Mouse (Mus musculus): ENCODE data around the gene Slc35e4. TPM values are rescaled to one million over a fixed set of nuclear protein-coding genes. Genes with fewer than 3 reads are reported as not detected.
"Not testable (repeated sequence)": the region's sequence is repeated elsewhere in the genome, so short reads cannot be mapped to it uniquely, and the experiment has no call there.

Slc35e4 gene
- 10.3 TPM in 2 replicates for polyA plus RNA-seq (2015; fragmentation: Nextera tagmentation; extraction: Ambion mirVana)

GRCm38 (mm10) chr11:3914109-3914840 is at the start of gene Slc35e4:
Gene Slc35e4 (minus strand): TSS chr11:3914664.
- Histone ChIP-seq H3K4me3 (replicated peaks) (peak within 1 kb of the TSS; percentile 64), H3K4me2 (replicated peaks) (peak within 1 kb of the TSS; percentile 89), H3K9me3 (no peaks in the 10 kb centered on the region), H3K9ac (replicated peaks) (peak within 1 kb of the TSS; percentile 75), H3K4me1 (replicated peaks) (peaks cover 39% of the 10 kb centered on the region), H3K36me3 (no peaks in the 10 kb centered on the region), H3K27ac (peak within 1 kb of the TSS; percentile 65), H3K27me3 (peaks cover 8% of the 10 kb centered on the region; the same call in 1 of the 2 replicates)
- WGBS = under 1% methylated on average over 28 of the region's 28 CpGs
- peak; percentile 62 for ATAC-seq

- Histone ChIP-seq H3K27me3 (no peaks in the 10 kb centered on the region), H3K9ac (replicated peaks) (peak within 1 kb of the TSS; percentile 83), H3K27ac (peak within 1 kb of the TSS; percentile 56; the same call in 1 of the 2 replicates), H3K4me3 (replicated peaks) (peak within 1 kb of the TSS; percentile 94), H3K4me2 (replicated peaks) (peak within 1 kb of the TSS; percentile 91), H3K36me3 (peaks cover 9% of the 10 kb centered on the region), H3K9me3 (no peaks in the 10 kb centered on the region), H3K4me1 (replicated peaks) (peaks cover 22% of the 10 kb centered on the region)
- peak; percentile 98 for ATAC-seq
- WGBS = under 1% methylated on average over 31 of the region's 31 CpGs
Measured at GRCm38 (mm10) chr11:3963610-3964415, 49.3 kb upstream of the Slc35e4 start, which contains the start of gene Pes1. Gene Pes1 (plus strand): TSS chr11:3963975.

- 77% methylated on average over 10 of the region's 10 CpGs for WGBS
- Histone ChIP-seq H3K27ac (peak overlapping the region; percentile 56; the same call in 1 of the 2 replicates), H3K27me3 (no peaks in the 10 kb centered on the region), H3K9ac (replicated peaks) (no peak overlapping the region), H3K9me3 (no peaks in the 10 kb centered on the region), H3K4me1 (replicated peaks) (peaks cover 22% of the 10 kb centered on the region), H3K36me3 (peaks cover 5% of the 10 kb centered on the region), H3K4me2 (replicated peaks) (peak overlapping the region; percentile 91), H3K4me3 (replicated peaks) (peak overlapping the region; percentile 94)
- ATAC-seq = peak; percentile 56; the same call in 1 of the 2 replicates
Measured at GRCm38 (mm10) chr11:3963155-3963554, 48.7 kb upstream of the Slc35e4 start.

- Histone ChIP-seq H3K4me1 (replicated peaks) (peaks cover 22% of the 10 kb centered on the region), H3K9ac (replicated peaks) (no peak overlapping the region), H3K27ac (no peak overlapping the region), H3K4me2 (replicated peaks) (no peak overlapping the region), H3K4me3 (replicated peaks) (no peak overlapping the region), H3K9me3 (no peaks in the 10 kb centered on the region), H3K27me3 (no peaks in the 10 kb centered on the region), H3K36me3 (no peaks in the 10 kb centered on the region)
- no peak for ATAC-seq
- 71% methylated on average over 3 of the region's 3 CpGs for WGBS
Measured at GRCm38 (mm10) chr11:3961761-3962160, 47.3 kb upstream of the Slc35e4 start.

- H3K4me3 ChIP-seq (replicated peaks) = no peak overlapping the region
- H3K4me2 ChIP-seq (replicated peaks) = no peak overlapping the region
- no peaks in the 10 kb centered on the region for H3K27me3 ChIP-seq
- no peak overlapping the region for H3K9ac ChIP-seq (replicated peaks)
- peaks cover 17% of the 10 kb centered on the region for H3K4me1 ChIP-seq (replicated peaks)
- H3K36me3 ChIP-seq = no peaks in the 10 kb centered on the region
- H3K27ac ChIP-seq = no peak overlapping the region
- 48% methylated on average over 2 of the region's 2 CpGs for whole genome bisulfite sequencing
- H3K9me3 ChIP-seq = no peaks in the 10 kb centered on the region
- ATAC-seq = no peak
Measured at GRCm38 (mm10) chr11:3960901-3961300, 46.4 kb upstream of the Slc35e4 start.

- not testable (repeated sequence) for ATAC-seq; H3K4me1 ChIP-seq (replicated peaks); H3K4me3 ChIP-seq (replicated peaks); H3K4me2 ChIP-seq (replicated peaks); H3K36me3 ChIP-seq; H3K27ac ChIP-seq; H3K27me3 ChIP-seq; H3K9me3 ChIP-seq; H3K9ac ChIP-seq (replicated peaks)
- 74% methylated on average over 4 of the region's 4 CpGs for WGBS
Measured at GRCm38 (mm10) chr11:3955371-3955770, 40.9 kb upstream of the Slc35e4 start.

- not testable (repeated sequence) for H3K9me3 ChIP-seq; H3K4me3 ChIP-seq (replicated peaks); H3K36me3 ChIP-seq; H3K27ac ChIP-seq; ATAC-seq; H3K27me3 ChIP-seq; H3K4me1 ChIP-seq (replicated peaks); H3K9ac ChIP-seq (replicated peaks); H3K4me2 ChIP-seq (replicated peaks)
- WGBS = 73% methylated on average over 5 of the region's 5 CpGs
Measured at GRCm38 (mm10) chr11:3954876-3955275, 40.4 kb upstream of the Slc35e4 start.

- Histone ChIP-seq H3K4me2 (replicated peaks) (no peak overlapping the region), H3K9me3 (no peaks in the 10 kb centered on the region), H3K9ac (replicated peaks) (no peak overlapping the region), H3K27me3 (0 out of 2 replicates have a peak, but pooled peaks cover 5% of the 10 kb centered on the region), H3K4me1 (replicated peaks) (no peaks in the 10 kb centered on the region), H3K36me3 (no peaks in the 10 kb centered on the region), H3K27ac (no peak overlapping the region), H3K4me3 (replicated peaks) (no peak overlapping the region)
- ATAC-seq = no peak
- 9% methylated on average over 1 of the region's 1 CpGs for WGBS
Measured at GRCm38 (mm10) chr11:3946386-3946785, 31.9 kb upstream of the Slc35e4 start.

- H3K27me3 ChIP-seq = 0 out of 2 replicates have a peak, but pooled peaks cover 5% of the 10 kb centered on the region
- H3K9ac ChIP-seq (replicated peaks) = no peak overlapping the region
- WGBS = 89% methylated on average over 7 of the region's 7 CpGs
- no peak overlapping the region for H3K4me2 ChIP-seq (replicated peaks)
- H3K4me3 ChIP-seq (replicated peaks) = no peak overlapping the region
- no peaks in the 10 kb centered on the region for H3K9me3 ChIP-seq
- H3K36me3 ChIP-seq = no peaks in the 10 kb centered on the region
- H3K4me1 ChIP-seq (replicated peaks) = no peaks in the 10 kb centered on the region
- H3K27ac ChIP-seq = no peak overlapping the region
- no peak for ATAC-seq
Measured at GRCm38 (mm10) chr11:3941371-3941770, 26.9 kb upstream of the Slc35e4 start.

- Histone ChIP-seq H3K4me2 (replicated peaks) (no peak overlapping the region), H3K4me1 (replicated peaks) (no peaks in the 10 kb centered on the region), H3K27ac (no peak overlapping the region), H3K27me3 (no peaks in the 10 kb centered on the region), H3K9ac (replicated peaks) (no peak overlapping the region), H3K36me3 (no peaks in the 10 kb centered on the region), H3K4me3 (replicated peaks) (no peak overlapping the region), H3K9me3 (no peaks in the 10 kb centered on the region)
- WGBS = 84% methylated on average over 13 of the region's 13 CpGs
- no peak for ATAC-seq
Measured at GRCm38 (mm10) chr11:3937321-3937874, 22.9 kb upstream of the Slc35e4 start.

- H3K27ac ChIP-seq = no peak overlapping the region
- ATAC-seq = no peak
- no peak overlapping the region for H3K4me2 ChIP-seq (replicated peaks)
- no peak overlapping the region for H3K4me3 ChIP-seq (replicated peaks)
- peaks cover 7% of the 10 kb centered on the region for H3K4me1 ChIP-seq (replicated peaks)
- no peaks in the 10 kb centered on the region for H3K27me3 ChIP-seq
- H3K9me3 ChIP-seq = no peaks in the 10 kb centered on the region
- H3K9ac ChIP-seq (replicated peaks) = no peak overlapping the region
- no peaks in the 10 kb centered on the region for H3K36me3 ChIP-seq
- WGBS = 92% methylated on average over 3 of the region's 3 CpGs
Measured at GRCm38 (mm10) chr11:3936318-3936717, 21.9 kb upstream of the Slc35e4 start.

- no peaks in the 10 kb centered on the region for H3K36me3 ChIP-seq
- H3K27ac ChIP-seq = no peak overlapping the region
- no peaks in the 10 kb centered on the region for H3K9me3 ChIP-seq
- H3K4me2 ChIP-seq (replicated peaks) = no peak overlapping the region
- H3K27me3 ChIP-seq = no peaks in the 10 kb centered on the region
- WGBS = 73% methylated on average over 4 of the region's 4 CpGs
- no peak overlapping the region for H3K4me3 ChIP-seq (replicated peaks)
- H3K9ac ChIP-seq (replicated peaks) = no peak overlapping the region
- peaks cover 13% of the 10 kb centered on the region for H3K4me1 ChIP-seq (replicated peaks)
- no peak for ATAC-seq
Measured at GRCm38 (mm10) chr11:3935135-3935534, 20.7 kb upstream of the Slc35e4 start.

Data from midbrain, embryonic 13.5 days (tissue).